Comparison of ENCODE assay signal across 10 mouse cellular contexts in genomic region chr9:122687170-122687569, GRCm38 (mm10). TPM values are rescaled to one million over a fixed set of nuclear protein-coding genes. Genes with fewer than 3 reads are reported as not detected.
DNase-seq lines count a peak whose midpoint lies in the region; ATAC-seq and TF ChIP-seq lines count a peak whose summit lies in the region.
"Had no signal": no experiment of that assay in that cellular context is flagged by ENCODE, and none has a peak within 500 bp of the region (broad histone marks: within the 10 kb centered on the region; RNA-seq: fewer than 3 reads in every experiment).

No protein-coding gene starts in this region.

- no peak for TF ChIP-seq CTCF in thymus, adult 2 months (IDR thresholded peaks at IDR 0.05; ENCODE audit: borderline replicate concordance, control insufficient read depth, extremely low read depth, insufficient read depth, low read length, poor library complexity)

- H3K27me3 ChIP-seq in thymus, adult 2 months (ENCODE audit: control insufficient read depth, insufficient read depth, low read length), result no peaks in the 10 kb centered on the region
- H3K27me3 ChIP-seq in heart, embryonic 12.5 days (replicated peaks), result peaks cover 30% of the 10 kb centered on the region

- 28% methylated on average over 4 of the region's 4 CpGs for WGBS in thymus, adult 2 months
- 27% methylated on average over 4 of the region's 4 CpGs for WGBS in heart, embryonic 12.5 days

- H3K4me2 ChIP-seq in heart, embryonic 12.5 days, result no peak overlapping the region

- no peaks in the 10 kb centered on the region for H3K4me1 ChIP-seq in thymus, adult 2 months (replicated peaks; ENCODE audit: control insufficient read depth, insufficient read depth, low read length)
- H3K4me1 ChIP-seq in heart, embryonic 12.5 days (replicated peaks), result 0 out of 2 replicates have a peak, but pooled peaks cover 7% of the 10 kb centered on the region

- intact Hi-C loops in heart, postnatal 36 days (cut with DNase I), result loop anchor here (1.0 to 5.0 kb wide), 3 partner anchors 72 to 440 kb away; no protein-coding TSS in a partner anchor

- no peak overlapping the region for H3K27ac ChIP-seq in thymus, adult 2 months (ENCODE audit: control insufficient read depth, insufficient read depth, low read length)
- H3K27ac ChIP-seq in heart, embryonic 12.5 days (ENCODE audit: poor library complexity, severe bottlenecking), result no peak overlapping the region

- no peak overlapping the region for H3K4me3 ChIP-seq in thymus, adult 2 months (ENCODE audit: control insufficient read depth, insufficient read depth, low read length)
- no peak overlapping the region for H3K4me3 ChIP-seq in heart, embryonic 12.5 days

- peak; percentile 44 for DNase-seq in heart, postnatal 4 days
- no peak for DNase-seq in heart, postnatal 36 days
- DNase-seq in thymus, adult 2 months, result peak; percentile 1
- no peak for DNase-seq in thymus, adult 18-20 months
- DNase-seq in embryo, embryonic 9.5 days (ENCODE audit: extremely low spot score), result peak; percentile 39
- peak; percentile 73 for DNase-seq in retina, embryonic 14.5 days (ENCODE audit: low spot score)
- DNase-seq in ovary, postnatal 10 days (ENCODE audit: low spot score), result no peak

- H3K36me3 ChIP-seq in thymus, adult 2 months (ENCODE audit: control insufficient read depth, insufficient read depth, low read length), result no peaks in the 10 kb centered on the region
- H3K36me3 ChIP-seq in heart, embryonic 12.5 days, result no peaks in the 10 kb centered on the region

- TF ChIP-seq POLR2A in thymus, adult 2 months (IDR thresholded peaks at IDR 0.05; ENCODE audit: control insufficient read depth, extremely low read depth, insufficient read depth, low read length, poor library complexity), result no peak

- no peak for ATAC-seq in heart, embryonic 12.5 days (ENCODE audit: insufficient number of reproducible peaks, low FRiP score)

- no peaks in the 10 kb centered on the region for H3K9me3 ChIP-seq in heart, embryonic 12.5 days (replicated peaks)

- H3K9ac ChIP-seq in heart, embryonic 12.5 days, result no peak overlapping the region

RNA-seq across cellular contexts. Expression of gene Topaz1, which starts 60.0 kb away (rescaled TPM):
- total RNA-seq in heart, postnatal 4 days (2021), result not detected
- total RNA-seq in heart, postnatal 36 days (2021), result not detected
- not detected in 2 replicates for polyA plus RNA-seq in thymus, adult 2 months (2012; rRNA removed)
- not detected in 2 replicates for polyA plus RNA-seq in heart, embryonic 12.5 days (2016; fragmentation: Nextera tagmentation; extraction: Ambion mirVana)
- total RNA-seq: layer of hippocampus, postnatal 14 days had no signal
- polyA plus RNA-seq: neural tube, embryonic 11.5 days had no signal

Comparison
In these comparisons a context has a peak if more than half of its experiments do, and no peak if none do; other contexts are left out.
1. DNase-seq: peak in heart, postnatal 4 days (single experiment), thymus, adult 2 months (single experiment), embryo, embryonic 9.5 days (single experiment) and retina, embryonic 14.5 days (single experiment); none in heart, postnatal 36 days (0 of 2), thymus, adult 18-20 months (0 of 2) and ovary, postnatal 10 days (single experiment).